Mouse (Mus musculus) brown adipose tissue, adult 24 weeks (tissue): ENCODE measurements around the gene Qtrt2. TPM values are rescaled to one million over a fixed set of nuclear protein-coding genes. Genes with fewer than 3 reads are reported as not detected.

ENCODE experiments used
- H3K27ac ChIP-seq: fragments of 200-500 bp; replicated peaks from 2 replicates; pipeline ENCODE4 v1.5.1; 2012; ENCODE audit warnings: low read depth, mild to moderate bottlenecking, low read length
- H3K4me1 ChIP-seq: fragments of 200-500 bp; 2 replicates; pipeline ENCODE4 v1.6.1; 2012; ENCODE audit warnings: low read length, mixed read lengths; ENCODE audit not compliant: control insufficient read depth, insufficient read depth, insufficient read length
- H3K4me3 ChIP-seq: fragments of 200-500 bp; 2 replicates; pipeline ENCODE4 v1.5.1; 2012; ENCODE audit warnings: low read depth, mild to moderate bottlenecking, low read length, moderate library complexity; ENCODE audit not compliant: insufficient read depth
- polyA plus RNA-seq: library from polyadenylated mRNA; stranded (reverse); fragments of >200 nt; gene quantifications from 2 replicates; pipeline ENCODE4 v1.2.4, GENCODE M21; 2012; ENCODE audit not compliant: missing spikeins, insufficient read depth, insufficient read length

Qtrt2 gene
- polyA plus RNA-seq, 1 experiment, result 6.6 TPM

DNA sequence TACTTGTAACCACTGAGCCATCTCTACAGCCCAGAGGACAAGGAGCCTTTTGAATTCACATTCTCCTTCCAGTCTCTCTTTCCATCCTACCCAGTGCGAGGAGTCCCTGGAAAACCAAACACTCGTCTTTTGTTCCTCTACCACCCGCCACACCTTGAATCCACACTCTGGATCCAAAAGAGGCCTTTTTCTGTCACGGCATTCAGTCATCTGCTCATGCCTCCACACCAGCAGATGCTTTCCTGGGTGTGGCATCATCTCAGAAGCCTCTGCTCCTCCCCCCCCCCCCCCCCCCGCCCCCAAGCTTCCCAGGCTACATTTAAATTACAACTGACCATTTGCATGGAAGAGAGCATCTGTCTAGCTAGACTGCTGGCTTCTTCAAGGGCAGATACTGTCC is 110.3 kb downstream of the Qtrt2 start:
- Histone ChIP-seq H3K4me1 (no peaks in the 10 kb centered on the region), H3K4me3 (no peak overlapping the region), H3K27ac (no peak overlapping the region)

DNA sequence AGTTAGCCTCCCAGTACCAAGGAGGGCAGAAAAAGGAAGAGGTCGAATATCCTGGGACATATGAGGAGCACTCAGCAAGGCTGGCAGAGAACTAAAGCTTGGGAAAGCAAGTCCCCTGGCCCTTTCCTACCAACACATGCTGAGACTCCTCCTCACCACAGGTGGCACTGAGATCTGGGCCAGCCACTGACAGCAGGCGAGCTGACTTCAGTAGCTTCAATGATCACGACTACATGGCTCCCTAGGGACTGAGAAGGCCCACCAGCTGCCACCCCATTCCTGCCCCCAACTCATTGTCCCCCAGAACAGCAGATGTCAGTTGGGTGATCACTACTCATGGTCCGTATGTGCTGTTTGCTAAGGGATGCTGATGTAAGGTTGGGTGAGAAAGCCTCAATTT is 112.0 kb downstream of the Qtrt2 start:
- Histone ChIP-seq H3K27ac (no peak overlapping the region), H3K4me3 (no peak overlapping the region), H3K4me1 (no peaks in the 10 kb centered on the region)

Other genes starting within 250 kb of the Qtrt2 start
- not detected in 2 replicates for gene Drd3, start 172.8 kb downstream of the Qtrt2 start, polyA plus RNA-seq
- gene Ccdc191, start 37.0 kb downstream of the Qtrt2 start, polyA plus RNA-seq, result 3.7 and 8.2 TPM in 2 replicates
- gene Zdhhc23, start 53.0 kb upstream of the Qtrt2 start, polyA plus RNA-seq, result 0.40 and 0.46 TPM in 2 replicates
- 5.2 and 5.4 TPM in 2 replicates for gene Gramd1c, start 136.5 kb upstream of the Qtrt2 start, polyA plus RNA-seq
- gene Atp6v1a, start 212.9 kb upstream of the Qtrt2 start, polyA plus RNA-seq, result 55.9 and 66.0 TPM in 2 replicates
- 48.8 and 61.1 TPM in 2 replicates for gene Naa50, start 213.0 kb upstream of the Qtrt2 start, polyA plus RNA-seq
- gene Usf3, start 246.4 kb upstream of the Qtrt2 start, polyA plus RNA-seq, result 9.3 and 21.8 TPM in 2 replicates